Mouse (Mus musculus): Measurements from ENCODE around the gene Sema4f. TPM values are rescaled to one million over a fixed set of nuclear protein-coding genes. Genes with fewer than 3 reads are reported as not detected.
A peak's percentile ranks its signal among the peaks of the same experiment; 100 is the strongest.

Sema4f gene
- polyA plus RNA-seq, 1 experiment, result 0.23 TPM

- TF ChIP-seq MAX (IDR thresholded peaks at IDR 0.05) (no peak), FOSL1 (IDR thresholded peaks at IDR 0.05; ENCODE audit: insufficient read depth, low read length, poor library complexity, severe bottlenecking) (no peak), USF1 (IDR thresholded peaks at IDR 0.05; ENCODE audit: low read depth) (no peak), MYOD1 (IDR thresholded peaks at IDR 0.05; ENCODE audit: control insufficient read depth, insufficient read length, low read depth) (no peak), CEBPB (IDR thresholded peaks at IDR 0.05; ENCODE audit: low read depth) (no peak), CTCF (IDR thresholded peaks at IDR 0.05; ENCODE audit: control insufficient read depth, insufficient read depth, insufficient read length) (no peak)
Observed at GRCm38 (mm10) chr6:82956553-82957251, 17.1 kb upstream of the Sema4f start.

DNA sequence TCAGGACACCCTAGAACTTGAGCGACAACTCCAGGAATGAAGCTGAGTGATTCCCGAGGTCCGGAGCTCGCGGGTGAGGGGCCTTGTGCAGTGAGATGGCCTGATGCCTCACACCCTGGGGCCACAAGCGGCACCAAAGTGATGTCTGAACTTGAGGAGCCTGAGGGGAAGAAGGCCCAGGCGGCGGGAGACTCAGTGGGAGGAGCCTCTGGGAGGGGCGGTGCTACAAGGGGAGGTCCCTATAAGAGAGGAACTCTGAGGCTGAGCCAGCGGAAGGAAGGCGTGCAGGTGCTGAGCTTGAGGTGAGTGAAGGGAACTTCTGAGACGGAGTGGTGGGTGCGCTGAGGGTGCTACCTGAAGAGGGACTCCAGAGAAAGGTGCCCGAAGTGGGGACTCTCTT lies 7.1 kb upstream of the Sema4f start, which contains the start of gene M1ap:
Gene M1ap (plus strand): TSS at position 252 of the 400 bp plus-strand sequence.
- Histone ChIP-seq H3K36me3 (ENCODE audit: control insufficient read depth, insufficient read depth) (no peaks in the 10 kb centered on the region), H3K79me2 (ENCODE audit: control insufficient read depth, insufficient read depth) (no peaks in the 10 kb centered on the region), H3K4me3 (ENCODE audit: insufficient read depth, poor library complexity, severe bottlenecking) (no peak within 1 kb of the TSS), H3K27me3 (ENCODE audit: control insufficient read depth, insufficient read depth, insufficient read length) (no peaks in the 10 kb centered on the region), H3ac (ENCODE audit: control insufficient read depth, insufficient read length, low read depth) (no peak within 1 kb of the TSS), H3K79me3 (ENCODE audit: low read depth) (no peaks in the 10 kb centered on the region)
- TF ChIP-seq MYOG (IDR thresholded peaks at IDR 0.05; ENCODE audit: control insufficient read depth, extremely low read depth, insufficient read length) (no peak), USF1 (IDR thresholded peaks at IDR 0.05; ENCODE audit: low read depth) (no peak), MAX (IDR thresholded peaks at IDR 0.05) (no peak), CTCF (IDR thresholded peaks at IDR 0.05; ENCODE audit: control insufficient read depth, insufficient read depth, insufficient read length) (no peak), MYOD1 (IDR thresholded peaks at IDR 0.05; ENCODE audit: control insufficient read depth, insufficient read length, low read depth) (no peak), FOSL1 (IDR thresholded peaks at IDR 0.05; ENCODE audit: insufficient read depth, low read length, poor library complexity, severe bottlenecking) (no peak), CEBPB (IDR thresholded peaks at IDR 0.05; ENCODE audit: low read depth) (no peak)

More at GRCm38 (mm10) chr6:82956553-82957251, 17.1 kb upstream of the Sema4f start:
- Histone ChIP-seq H3K4me3 (ENCODE audit: insufficient read depth, poor library complexity, severe bottlenecking) (no peak overlapping the region), H3ac (ENCODE audit: control insufficient read depth, insufficient read length, low read depth) (no peak overlapping the region), H3K36me3 (ENCODE audit: control insufficient read depth, insufficient read depth) (no peaks in the 10 kb centered on the region), H3K79me2 (ENCODE audit: control insufficient read depth, insufficient read depth) (no peaks in the 10 kb centered on the region), H3K79me3 (ENCODE audit: low read depth) (no peaks in the 10 kb centered on the region), H3K27me3 (ENCODE audit: control insufficient read depth, insufficient read depth, insufficient read length) (no peaks in the 10 kb centered on the region)

- Histone ChIP-seq H3K79me3 (ENCODE audit: low read depth) (no peaks in the 10 kb centered on the region), H3K36me3 (ENCODE audit: control insufficient read depth, insufficient read depth) (no peaks in the 10 kb centered on the region), H3K4me3 (ENCODE audit: insufficient read depth, poor library complexity, severe bottlenecking) (no peak overlapping the region), H3ac (ENCODE audit: control insufficient read depth, insufficient read length, low read depth) (no peak overlapping the region), H3K79me2 (ENCODE audit: control insufficient read depth, insufficient read depth) (no peaks in the 10 kb centered on the region), H3K27me3 (ENCODE audit: control insufficient read depth, insufficient read depth, insufficient read length) (no peaks in the 10 kb centered on the region)
- TF ChIP-seq FOSL1 (IDR thresholded peaks at IDR 0.05; ENCODE audit: insufficient read depth, low read length, poor library complexity, severe bottlenecking) (no peak), MAX (IDR thresholded peaks at IDR 0.05) (no peak), MYOD1 (IDR thresholded peaks at IDR 0.05; ENCODE audit: control insufficient read depth, insufficient read length, low read depth) (no peak), CEBPB (IDR thresholded peaks at IDR 0.05; ENCODE audit: low read depth) (no peak), USF1 (IDR thresholded peaks at IDR 0.05; ENCODE audit: low read depth) (no peak), CTCF (IDR thresholded peaks at IDR 0.05; ENCODE audit: control insufficient read depth, insufficient read depth, insufficient read length) (no peak), MYOG (IDR thresholded peaks at IDR 0.05; ENCODE audit: control insufficient read depth, extremely low read depth, insufficient read length) (no peak)
Observed at GRCm38 (mm10) chr6:82945750-82946149, 6.2 kb upstream of the Sema4f start.

DNA sequence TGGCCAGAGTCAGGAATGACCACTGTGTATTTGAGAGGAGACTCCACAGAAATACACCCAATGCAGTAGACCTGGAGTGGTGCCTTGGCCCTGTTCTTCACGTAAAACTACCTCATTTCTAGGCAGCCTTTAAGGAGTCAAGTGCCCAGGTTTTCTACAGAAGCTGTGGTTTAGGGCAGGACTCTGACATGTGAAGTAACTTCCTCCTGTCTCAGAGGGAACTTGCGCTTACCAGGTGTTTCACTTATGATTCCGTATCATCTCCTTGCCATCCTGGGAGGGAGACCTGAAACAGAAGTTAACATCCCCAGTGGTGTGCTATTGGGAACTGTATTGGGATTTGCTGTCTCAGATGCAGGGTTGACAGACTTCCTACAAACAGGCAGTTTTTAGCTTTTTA lies 1.2 kb upstream of the Sema4f start:
- Histone ChIP-seq H3K4me3 (ENCODE audit: insufficient read depth, poor library complexity, severe bottlenecking) (no peak overlapping the region), H3K36me3 (ENCODE audit: control insufficient read depth, insufficient read depth) (no peaks in the 10 kb centered on the region), H3K79me2 (ENCODE audit: control insufficient read depth, insufficient read depth) (no peaks in the 10 kb centered on the region), H3ac (ENCODE audit: control insufficient read depth, insufficient read length, low read depth) (no peak overlapping the region), H3K79me3 (ENCODE audit: low read depth) (no peaks in the 10 kb centered on the region), H3K27me3 (ENCODE audit: control insufficient read depth, insufficient read depth, insufficient read length) (no peaks in the 10 kb centered on the region)
- TF ChIP-seq MYOD1 (IDR thresholded peaks at IDR 0.05; ENCODE audit: control insufficient read depth, insufficient read length, low read depth), result no peak
- TF ChIP-seq CEBPB (IDR thresholded peaks at IDR 0.05; ENCODE audit: low read depth), result no peak
- TF ChIP-seq USF1 (IDR thresholded peaks at IDR 0.05; ENCODE audit: low read depth), result no peak

GRCm38 (mm10) chr6:82934616-82935230 lies 4.8 kb downstream of the Sema4f start:
- H3K36me3 ChIP-seq (ENCODE audit: control insufficient read depth, insufficient read depth), result no peaks in the 10 kb centered on the region
- no peak for TF ChIP-seq MAX (IDR thresholded peaks at IDR 0.05)
- peak; percentile 61 for TF ChIP-seq MYOD1 (IDR thresholded peaks at IDR 0.05; ENCODE audit: control insufficient read depth, insufficient read length, low read depth)
- H3ac ChIP-seq (ENCODE audit: control insufficient read depth, insufficient read length, low read depth), result no peak overlapping the region
- no peak overlapping the region for H3K4me3 ChIP-seq (ENCODE audit: insufficient read depth, poor library complexity, severe bottlenecking)
- no peaks in the 10 kb centered on the region for H3K79me3 ChIP-seq (ENCODE audit: low read depth)
- no peaks in the 10 kb centered on the region for H3K79me2 ChIP-seq (ENCODE audit: control insufficient read depth, insufficient read depth)
- no peaks in the 10 kb centered on the region for H3K27me3 ChIP-seq (ENCODE audit: control insufficient read depth, insufficient read depth, insufficient read length)

GRCm38 (mm10) chr6:82927617-82928016 lies 12.0 kb downstream of the Sema4f start:
- Histone ChIP-seq H3ac (ENCODE audit: control insufficient read depth, insufficient read length, low read depth) (no peak overlapping the region), H3K36me3 (ENCODE audit: control insufficient read depth, insufficient read depth) (no peaks in the 10 kb centered on the region), H3K27me3 (ENCODE audit: control insufficient read depth, insufficient read depth, insufficient read length) (no peaks in the 10 kb centered on the region), H3K4me3 (ENCODE audit: insufficient read depth, poor library complexity, severe bottlenecking) (no peak overlapping the region), H3K79me2 (ENCODE audit: control insufficient read depth, insufficient read depth) (no peaks in the 10 kb centered on the region), H3K79me3 (ENCODE audit: low read depth) (no peaks in the 10 kb centered on the region)
- TF ChIP-seq CEBPB (IDR thresholded peaks at IDR 0.05; ENCODE audit: low read depth) (no peak), USF1 (IDR thresholded peaks at IDR 0.05; ENCODE audit: low read depth) (no peak), CTCF (IDR thresholded peaks at IDR 0.05; ENCODE audit: control insufficient read depth, insufficient read depth, insufficient read length) (no peak), FOSL1 (IDR thresholded peaks at IDR 0.05; ENCODE audit: insufficient read depth, low read length, poor library complexity, severe bottlenecking) (no peak), MYOD1 (IDR thresholded peaks at IDR 0.05; ENCODE audit: control insufficient read depth, insufficient read length, low read depth) (no peak), MAX (IDR thresholded peaks at IDR 0.05) (no peak), MYOG (IDR thresholded peaks at IDR 0.05; ENCODE audit: control insufficient read depth, extremely low read depth, insufficient read length) (no peak)

Data from C2C12 (cell line).